Mouse (Mus musculus) right cerebral cortex, adult 18-20 months (tissue): Measurements from ENCODE around the gene Rasal3.

ENCODE experiments used
- DNase-seq: peaks from one replicate; pipeline ENCODE4 v3.0.0; 2022; ENCODE audit warnings: mixed read lengths

Rasal3 gene

DNA sequence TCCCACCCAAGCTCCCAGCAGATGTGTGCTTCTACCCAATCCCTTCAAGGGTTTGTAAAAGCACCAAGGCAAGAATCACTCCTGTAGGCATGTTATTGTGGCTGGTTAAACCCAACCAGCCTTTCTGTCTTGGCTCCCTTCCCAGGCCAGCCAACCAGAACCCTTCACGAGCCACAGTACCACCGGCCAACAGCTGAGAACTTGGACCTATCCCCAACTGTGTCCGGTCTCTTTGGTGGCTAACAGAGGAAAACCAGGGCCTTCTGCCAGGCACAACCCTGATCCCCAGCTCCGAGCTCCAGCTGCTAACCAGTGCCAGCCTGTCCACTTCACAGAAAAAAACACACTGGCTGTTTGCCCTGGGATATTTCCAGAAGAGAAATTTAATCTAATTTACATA, 49.7 kb downstream of the Rasal3 start:
- DNase-seq, result peak; percentile 80

DNA sequence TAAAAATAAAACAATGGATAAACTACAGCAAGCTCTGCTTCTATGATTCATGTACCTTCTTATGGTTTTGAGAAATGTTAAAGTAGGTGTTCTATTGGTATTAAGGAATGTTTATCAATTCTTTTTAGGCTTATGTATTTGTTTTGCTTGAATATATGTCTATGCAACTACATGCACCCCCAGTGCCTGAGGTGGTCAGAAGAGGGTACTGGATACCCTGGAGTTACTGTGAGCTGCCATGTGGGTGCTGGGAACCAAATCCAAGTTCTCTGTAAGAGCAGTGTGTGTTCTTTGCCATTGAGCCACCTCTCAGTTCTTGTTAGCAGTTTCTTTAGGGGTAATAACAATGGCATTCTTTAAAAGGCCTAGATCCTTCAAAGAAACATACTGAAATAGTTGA, 51.7 kb downstream of the Rasal3 start:
- DNase-seq, result no peak

DNA sequence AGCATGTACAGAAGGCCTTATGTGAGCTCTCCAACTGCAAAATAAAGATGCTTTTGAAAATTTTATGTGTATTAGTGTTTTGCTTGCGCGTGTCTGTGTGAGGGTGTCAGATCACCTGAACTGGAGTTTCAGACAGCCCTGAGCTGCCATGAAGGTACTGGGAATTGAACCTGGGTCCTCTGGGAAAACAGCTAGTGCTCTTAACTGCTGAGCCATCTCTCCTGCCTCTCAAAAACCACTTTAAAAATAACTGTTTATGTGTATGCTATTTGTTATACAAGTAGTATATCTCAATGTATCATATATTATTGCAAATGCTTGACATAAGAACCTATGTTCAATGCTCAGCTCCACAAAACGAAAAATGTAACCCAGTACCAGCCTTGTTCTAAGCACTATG, 52.1 kb downstream of the Rasal3 start:
- no peak for DNase-seq

DNA sequence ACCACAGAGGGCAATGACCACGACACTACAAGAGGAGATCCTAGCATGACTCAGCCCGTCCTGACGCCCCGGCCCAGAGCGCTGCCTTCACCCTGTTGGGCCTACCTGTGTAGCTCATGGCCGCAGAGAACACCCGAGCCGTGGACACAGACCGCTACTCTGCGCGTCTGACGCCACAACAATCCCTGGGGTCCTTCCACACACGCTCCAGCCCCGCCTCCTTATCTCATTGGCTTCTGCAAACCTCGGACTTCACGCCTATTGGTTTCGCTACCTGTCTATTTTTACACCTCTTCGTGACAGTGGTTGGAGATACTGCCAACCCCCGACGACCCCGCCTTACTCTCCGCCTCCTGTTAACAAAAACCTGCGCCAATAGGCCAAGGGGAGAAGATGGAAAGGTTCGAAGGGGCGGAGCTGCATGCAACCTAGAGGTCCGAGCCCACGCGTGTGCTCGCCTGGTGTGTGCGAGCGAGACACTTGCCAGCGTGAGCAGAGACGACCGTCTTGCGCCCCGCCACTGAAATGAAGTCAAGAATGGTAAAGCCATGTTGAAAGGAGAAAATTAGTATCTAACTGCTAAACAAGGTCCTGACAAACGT, 52.9 kb downstream of the Rasal3 start, which contains the start of gene Akap8l:
Gene Akap8l, minus strand, starts transcription at position 226 of the 602 bp plus-strand sequence.
- peak; percentile 98 for DNase-seq

DNA sequence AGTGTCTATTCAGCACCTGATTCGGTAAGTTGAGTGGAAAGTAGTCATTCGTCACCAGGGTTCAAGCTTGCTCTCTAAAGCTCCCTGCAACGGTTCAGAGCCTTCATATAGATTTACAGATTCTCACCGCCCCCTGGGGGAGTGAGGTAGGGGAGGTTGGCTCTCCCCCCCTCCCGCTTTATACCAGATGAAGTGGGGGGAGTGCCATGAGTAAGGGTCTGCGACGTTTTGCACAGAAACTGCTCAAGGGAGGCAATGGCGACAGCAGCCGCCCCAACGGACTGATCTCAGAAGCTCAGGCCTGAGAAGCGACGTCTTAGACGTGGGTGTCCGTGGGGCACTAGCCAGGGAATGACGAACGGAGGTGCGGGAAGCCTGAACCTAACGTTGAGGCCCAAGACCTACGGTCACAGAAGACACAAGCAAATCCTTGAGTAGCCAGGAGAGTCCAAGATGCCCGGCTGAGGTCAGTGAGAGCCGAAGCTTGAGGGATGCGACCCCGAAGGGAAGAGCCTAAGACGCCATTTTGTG, 53.5 kb downstream of the Rasal3 start:
- DNase-seq, result peak; percentile 58

DNA sequence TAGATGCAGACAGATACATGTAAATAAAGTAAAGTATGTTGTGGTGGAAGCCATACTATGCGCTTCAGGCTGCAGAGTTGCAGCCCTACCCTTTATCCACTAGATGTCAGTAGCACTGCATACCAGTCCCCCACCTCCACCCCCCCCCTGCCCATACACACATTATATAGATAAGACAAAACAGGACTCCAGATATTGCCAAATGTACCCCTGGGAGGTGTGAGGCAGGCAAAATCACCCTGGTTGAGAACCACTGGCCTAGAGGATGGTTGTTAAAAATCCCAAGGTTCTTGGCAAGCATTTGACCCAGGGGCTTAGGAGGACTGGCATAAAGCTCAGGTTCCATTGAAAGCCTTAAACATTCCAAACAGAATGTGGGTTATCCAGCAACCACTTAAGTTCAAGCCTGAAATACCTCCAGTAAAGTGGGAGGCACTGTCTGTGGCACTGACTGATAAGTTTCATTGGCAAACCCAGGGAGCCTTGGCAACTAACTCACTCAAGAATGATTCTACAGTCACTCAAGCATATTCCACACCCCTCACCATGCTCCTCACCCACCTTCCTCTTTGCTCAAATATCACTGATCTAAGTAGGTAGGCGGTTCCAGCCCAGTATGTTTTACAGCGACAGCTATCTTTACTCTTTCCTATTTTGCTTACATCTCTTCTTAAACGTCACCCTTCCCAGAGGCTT, 54.2 kb downstream of the Rasal3 start:
- DNase-seq, result peak; percentile 55

DNA sequence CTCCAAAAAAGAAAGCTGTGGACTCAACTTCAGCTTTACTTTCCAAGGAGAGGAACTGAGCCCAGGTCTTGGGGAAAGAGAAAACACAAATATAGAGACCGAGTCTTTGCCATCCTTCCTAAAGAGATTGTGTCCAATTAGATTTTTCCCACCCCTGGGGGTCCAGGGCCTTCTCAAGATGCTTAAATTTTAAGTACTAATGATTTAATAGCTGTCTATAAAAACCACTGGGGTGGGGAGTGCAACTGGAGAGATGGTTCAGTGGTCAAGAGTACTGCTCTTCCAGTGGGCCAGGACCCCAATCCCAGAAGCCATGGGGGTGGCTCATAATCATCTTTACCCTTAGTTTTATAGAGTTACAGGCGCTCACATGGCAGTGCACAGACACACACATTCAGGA, 55.0 kb downstream of the Rasal3 start:
- DNase-seq, result no peak

DNA sequence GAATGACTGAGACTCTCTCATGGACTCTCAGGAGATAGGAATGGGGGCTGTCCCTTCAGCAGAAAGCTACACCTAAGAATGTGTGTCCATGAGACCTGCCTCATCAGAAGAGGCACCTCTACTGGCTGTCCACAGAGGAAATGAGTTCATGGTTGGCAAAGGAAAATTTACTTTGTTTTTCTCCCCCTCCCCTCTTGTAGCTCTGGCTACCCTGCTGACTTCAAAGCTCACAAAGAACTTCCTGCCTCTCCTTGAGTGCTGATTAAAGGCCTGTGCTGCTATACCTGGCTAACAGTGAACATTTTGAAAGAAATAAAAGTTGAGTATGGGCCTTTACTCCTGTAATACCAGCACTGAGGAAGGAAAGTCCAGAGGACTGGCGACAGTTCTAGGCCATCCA, 62.3 kb downstream of the Rasal3 start:
- no peak for DNase-seq
